Mouse (Mus musculus): ENCODE measurements at regions not wholly inside any gene's neighbourhood (a gene's known extent, or its start where the extent isn't known, plus 50 kb on each side); places are given as distances from the start of the nearest gene placed in this dataset.

DNA sequence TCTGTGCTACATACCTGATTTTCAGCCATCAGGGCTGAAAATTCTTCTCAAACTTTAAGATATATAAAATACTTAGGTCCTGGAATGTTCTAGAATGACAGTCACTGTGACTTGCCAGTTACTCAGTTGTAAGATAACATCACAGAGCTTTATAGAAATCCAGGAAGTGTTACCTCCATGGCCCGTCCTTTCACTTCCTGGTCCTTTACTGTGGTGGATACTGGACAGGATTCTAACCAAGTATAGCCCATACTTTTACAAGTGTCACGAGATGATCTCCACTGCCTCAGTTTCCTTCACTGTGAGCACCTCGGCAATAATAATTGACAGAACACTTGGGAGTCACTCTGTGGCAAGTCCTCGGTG lies 271.3 kb downstream of the Maf start:
- WGBS (ENCODE audit: missing documents), result 73% methylated on average over 4 of the region's 4 CpGs
- Histone ChIP-seq H3K79me2 (ENCODE audit: inconsistent target) (no peaks in the 10 kb centered on the region), H3K4me3 (ENCODE audit: inconsistent target) (no peak overlapping the region), H3K27ac (no peak overlapping the region), H3K36me3 (ENCODE audit: inconsistent target) (no peaks in the 10 kb centered on the region)

DNA sequence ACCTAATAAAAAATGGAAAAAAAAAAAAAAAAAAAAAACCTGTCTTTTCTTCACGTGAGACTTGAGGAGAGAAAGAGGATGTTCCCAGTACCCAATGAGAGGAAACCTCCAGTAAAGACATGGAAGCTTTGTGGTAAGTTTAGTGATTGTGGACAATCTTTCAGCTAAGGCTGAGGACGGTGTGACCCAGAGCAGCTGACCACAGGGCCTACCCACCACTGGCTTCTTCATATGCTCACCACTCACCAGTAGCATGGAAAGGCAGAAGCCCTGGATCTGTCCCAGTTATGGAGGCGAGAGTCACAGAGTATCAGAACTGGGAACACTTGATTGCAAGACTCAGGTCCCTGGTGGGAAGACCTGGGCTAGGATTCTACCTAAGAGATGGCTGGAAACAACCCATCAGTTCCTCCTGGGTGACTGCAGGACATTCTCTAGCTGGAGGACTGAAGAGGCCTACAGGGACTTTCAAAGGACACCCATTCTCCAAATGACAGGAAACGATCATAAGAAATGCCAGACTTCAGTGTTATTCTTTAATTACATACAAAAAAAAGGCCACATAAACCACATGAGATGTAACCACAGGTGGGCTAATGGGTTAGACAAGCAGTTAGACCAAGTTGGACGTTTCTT lies 271.8 kb downstream of the Maf start:
- 56% methylated on average over 5 of the region's 5 CpGs for WGBS (ENCODE audit: missing documents)
- no peaks in the 10 kb centered on the region for H3K36me3 ChIP-seq (ENCODE audit: inconsistent target)
- no peak overlapping the region for H3K27ac ChIP-seq
- no peaks in the 10 kb centered on the region for H3K79me2 ChIP-seq (ENCODE audit: inconsistent target)
- no peak overlapping the region for H3K4me3 ChIP-seq (ENCODE audit: inconsistent target)

DNA sequence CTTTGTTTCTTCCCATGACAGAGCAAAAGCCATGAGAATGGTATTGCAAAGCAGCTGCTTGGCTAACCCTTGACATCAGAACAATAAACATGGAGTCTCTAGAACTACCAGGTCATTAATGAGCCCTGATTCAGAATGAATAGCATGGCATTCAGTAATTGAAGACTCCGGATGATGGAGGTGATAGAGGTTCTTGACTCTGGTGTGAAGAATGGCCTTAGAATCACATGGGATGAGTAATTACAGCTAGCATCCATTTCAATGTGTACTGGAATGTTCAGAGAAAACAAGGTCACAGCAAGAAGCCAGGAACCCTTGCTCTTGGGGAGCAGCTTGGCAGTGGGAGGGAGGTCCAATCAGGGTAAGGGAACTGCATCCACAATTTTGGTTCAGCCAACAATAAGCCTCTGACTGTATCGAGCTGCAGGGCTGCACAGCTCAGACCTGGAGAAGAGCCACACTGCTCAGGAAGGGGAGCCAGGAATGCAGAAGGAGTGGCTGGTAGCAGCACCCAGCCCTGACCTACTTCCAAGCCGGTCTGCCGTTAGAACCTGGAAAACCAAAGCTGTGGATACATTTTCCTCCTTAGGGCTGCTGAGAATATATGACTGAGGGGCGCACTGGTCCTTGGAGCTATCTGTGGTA lies 275.1 kb downstream of the Maf start:
- WGBS (ENCODE audit: missing documents), result 97% methylated on average over 3 of the region's 5 CpGs
- H3K27ac ChIP-seq, result no peak overlapping the region
- no peaks in the 10 kb centered on the region for H3K79me2 ChIP-seq (ENCODE audit: inconsistent target)
- no peaks in the 10 kb centered on the region for H3K36me3 ChIP-seq (ENCODE audit: inconsistent target)
- no peak overlapping the region for H3K4me3 ChIP-seq (ENCODE audit: inconsistent target)

DNA sequence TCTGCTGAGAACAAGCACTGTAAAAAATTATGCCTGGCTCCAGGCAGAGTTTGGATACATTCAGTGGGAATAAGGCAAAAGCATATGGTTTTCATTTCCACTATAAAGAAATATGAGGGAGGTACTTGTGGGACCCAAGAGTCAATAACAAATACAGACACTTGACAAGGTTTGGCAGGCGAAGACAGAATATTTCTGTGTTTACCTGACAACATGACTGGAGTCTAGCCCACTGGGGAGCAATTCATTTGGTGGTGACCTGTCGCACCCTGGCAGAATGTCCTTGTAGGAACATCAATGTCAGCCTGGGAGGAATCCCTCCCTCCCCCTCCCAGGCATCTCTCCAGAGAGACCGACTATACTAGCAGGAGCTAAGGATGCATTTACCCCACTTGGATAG lies 276.8 kb downstream of the Maf start:
- H3K27ac ChIP-seq, result no peak overlapping the region
- no peak overlapping the region for H3K4me3 ChIP-seq (ENCODE audit: inconsistent target)
- H3K36me3 ChIP-seq (ENCODE audit: inconsistent target), result no peaks in the 10 kb centered on the region
- WGBS (ENCODE audit: missing documents), result 93% methylated on average over 3 of the region's 3 CpGs
- no peaks in the 10 kb centered on the region for H3K79me2 ChIP-seq (ENCODE audit: inconsistent target)

DNA sequence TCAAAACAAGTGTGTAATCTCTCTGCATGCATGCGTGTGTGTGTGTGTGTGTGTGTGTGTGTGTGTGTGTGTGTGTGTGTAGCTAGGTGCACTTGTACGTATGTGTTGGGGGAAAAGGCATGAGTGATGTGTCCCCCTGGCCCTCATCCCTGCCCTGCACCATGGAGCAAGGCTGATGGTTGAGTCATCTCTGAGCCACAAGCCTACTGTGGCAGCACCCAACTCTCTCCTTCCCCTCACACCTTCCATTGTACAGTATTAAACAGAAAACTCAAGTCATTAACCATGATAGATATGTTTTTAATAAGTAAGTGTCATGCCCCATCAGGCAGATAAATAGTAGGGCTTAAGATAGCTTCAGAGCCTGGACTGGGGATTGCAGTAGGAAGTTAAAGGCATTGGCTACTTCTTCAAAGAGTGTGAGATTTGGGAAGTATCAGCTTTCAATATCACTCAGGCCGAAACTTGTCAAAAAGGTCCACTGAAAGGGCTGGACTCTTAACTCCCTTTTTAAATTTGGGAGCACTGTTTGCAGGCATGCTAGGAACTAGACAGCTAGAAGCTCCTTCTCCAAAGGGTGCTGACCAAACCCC lies 278.2 kb downstream of the Maf start:
- 10% methylated on average over 2 of the region's 3 CpGs for WGBS (ENCODE audit: missing documents)
- Histone ChIP-seq H3K4me3 (ENCODE audit: inconsistent target) (no peak overlapping the region), H3K27ac (peak overlapping the region; percentile 68), H3K36me3 (ENCODE audit: inconsistent target) (no peaks in the 10 kb centered on the region), H3K79me2 (ENCODE audit: inconsistent target) (no peaks in the 10 kb centered on the region)

DNA sequence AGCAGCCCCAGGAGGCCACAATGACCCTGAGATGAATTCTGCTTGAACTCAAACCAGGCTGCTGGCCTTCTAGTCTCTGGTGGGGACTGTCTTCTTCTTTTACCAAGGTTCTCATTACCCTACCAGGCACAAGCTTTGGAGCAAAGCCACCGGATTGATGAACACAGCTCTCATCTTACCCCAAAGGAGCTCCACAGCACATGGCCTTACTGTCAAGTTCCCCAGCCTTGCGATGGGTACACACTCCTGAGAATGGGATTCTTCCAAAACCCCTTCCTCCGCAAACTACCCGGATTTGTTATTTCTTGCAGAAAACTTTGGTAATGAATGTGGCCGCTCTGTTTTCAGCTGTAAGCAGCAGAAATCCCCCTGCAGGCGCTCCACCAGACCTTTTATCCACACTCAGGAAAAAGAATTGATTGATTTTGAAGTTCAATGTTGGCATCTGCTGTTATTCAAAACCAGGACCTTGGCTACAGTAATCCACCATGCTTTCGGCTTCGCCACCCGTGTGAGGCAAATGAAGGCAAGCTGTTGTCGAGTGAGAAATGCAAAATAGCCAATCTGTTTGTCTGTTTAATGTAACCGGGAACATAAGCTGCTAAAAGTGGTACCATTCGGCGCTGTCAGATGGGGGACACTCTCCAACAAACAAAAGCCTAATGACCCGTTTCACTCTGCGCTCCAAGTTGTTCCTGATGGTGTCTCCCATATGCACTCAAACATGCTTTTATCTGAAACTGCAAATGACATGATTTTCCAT lies 278.9 kb downstream of the Maf start:
- peak overlapping the region; percentile 68 for H3K27ac ChIP-seq
- no peaks in the 10 kb centered on the region for H3K79me2 ChIP-seq (ENCODE audit: inconsistent target)
- H3K36me3 ChIP-seq (ENCODE audit: inconsistent target), result no peaks in the 10 kb centered on the region
- H3K4me3 ChIP-seq (ENCODE audit: inconsistent target), result no peak overlapping the region
- 96% methylated on average over 15 of the region's 15 CpGs for WGBS (ENCODE audit: missing documents)

DNA sequence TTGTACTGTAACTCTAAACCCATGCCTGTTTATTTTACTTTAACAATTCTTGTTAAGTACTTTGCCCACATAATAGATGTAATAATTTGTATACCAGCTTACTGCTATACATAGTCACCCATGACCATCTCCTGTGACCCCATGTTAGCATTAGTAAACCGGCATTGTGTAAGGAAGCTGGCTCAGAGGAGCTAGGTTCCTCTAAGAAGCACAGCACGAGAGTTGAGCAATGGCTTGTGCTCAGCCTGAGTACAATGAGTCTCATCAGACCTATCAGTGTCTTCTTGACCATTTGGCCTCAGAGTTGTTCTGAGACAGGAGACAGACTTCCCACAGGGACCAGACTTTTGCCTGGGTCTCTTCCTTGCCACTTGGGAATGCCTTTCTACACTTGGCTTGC lies 279.6 kb downstream of the Maf start:
- peak overlapping the region; percentile 68 for H3K27ac ChIP-seq

DNA sequence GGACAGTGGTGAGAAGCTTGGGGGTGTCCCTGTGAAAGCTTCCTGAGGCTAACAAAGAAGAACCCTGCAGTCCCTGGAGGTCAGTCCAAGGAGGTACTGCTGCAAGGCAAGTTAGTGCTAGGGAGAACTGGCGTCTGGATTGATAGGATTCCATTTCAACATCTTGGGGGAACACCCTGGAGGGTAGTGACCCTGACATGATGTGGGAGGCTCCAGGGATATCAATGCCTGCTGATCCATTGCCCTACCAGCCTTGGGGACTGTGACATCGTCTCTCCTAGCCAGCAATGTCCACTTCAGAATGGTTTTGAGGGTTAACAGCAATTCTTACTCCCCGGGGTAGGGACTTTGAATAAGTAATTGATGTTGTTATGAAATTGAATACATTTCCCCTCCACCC lies 280.1 kb downstream of the Maf start:
- 62% methylated on average over 3 of the region's 3 CpGs for WGBS (ENCODE audit: missing documents)
- Histone ChIP-seq H3K27ac (peak overlapping the region; percentile 68), H3K79me2 (ENCODE audit: inconsistent target) (no peaks in the 10 kb centered on the region), H3K36me3 (ENCODE audit: inconsistent target) (no peaks in the 10 kb centered on the region), H3K4me3 (ENCODE audit: inconsistent target) (no peak overlapping the region)

More for the DNA sequence above, 279.6 kb downstream of the Maf start:
- WGBS (ENCODE audit: missing documents), result 0% methylated on average over 2 of the region's 2 CpGs
- Histone ChIP-seq H3K79me2 (ENCODE audit: inconsistent target) (no peaks in the 10 kb centered on the region), H3K4me3 (ENCODE audit: inconsistent target) (no peak overlapping the region), H3K36me3 (ENCODE audit: inconsistent target) (no peaks in the 10 kb centered on the region)

DNA sequence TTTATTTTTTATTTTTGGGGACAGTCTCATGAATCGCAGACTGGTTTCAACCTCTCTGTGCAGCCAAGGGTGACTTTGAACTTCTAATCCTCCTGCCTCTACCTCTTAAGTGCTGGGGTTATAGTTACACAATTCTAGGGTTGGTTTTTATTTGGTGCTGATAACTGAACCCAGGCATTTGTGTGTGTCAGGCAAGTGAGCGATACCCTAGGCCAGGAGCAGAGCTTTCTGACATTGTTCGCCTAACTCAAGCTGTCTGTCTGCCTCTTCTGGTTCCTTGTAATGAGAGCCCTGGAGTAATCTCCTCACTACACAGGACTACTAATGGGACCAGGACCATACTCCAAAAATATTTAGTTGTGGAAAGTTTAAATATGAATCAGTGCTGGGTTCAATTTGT lies 281.1 kb downstream of the Maf start:
- WGBS (ENCODE audit: missing documents), result 93% methylated on average over 3 of the region's 3 CpGs
- no peaks in the 10 kb centered on the region for H3K36me3 ChIP-seq (ENCODE audit: inconsistent target)
- no peak overlapping the region for H3K27ac ChIP-seq
- H3K79me2 ChIP-seq (ENCODE audit: inconsistent target), result no peaks in the 10 kb centered on the region
- H3K4me3 ChIP-seq (ENCODE audit: inconsistent target), result no peak overlapping the region

DNA sequence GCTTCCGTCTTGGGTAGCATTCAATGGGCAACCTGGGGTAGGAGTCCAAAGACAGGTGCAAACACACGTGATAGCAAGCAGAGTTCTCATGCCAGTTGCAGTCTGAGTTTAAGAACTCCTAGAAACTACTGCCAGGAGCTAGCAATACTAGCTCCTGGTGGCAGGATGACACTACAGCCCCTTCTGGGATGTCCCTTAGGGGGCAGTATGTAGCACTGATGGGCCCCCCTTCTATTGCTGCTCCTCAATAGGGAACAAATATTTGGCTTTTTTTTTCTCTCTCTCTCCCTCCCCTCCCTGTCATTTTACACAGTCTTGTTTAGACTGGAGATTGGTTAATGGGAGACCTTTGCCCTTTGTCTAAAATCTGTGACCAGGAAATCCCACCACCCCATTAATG lies 282.2 kb downstream of the Maf start:
- Histone ChIP-seq H3K27ac (no peak overlapping the region), H3K79me2 (ENCODE audit: inconsistent target) (no peaks in the 10 kb centered on the region), H3K4me3 (ENCODE audit: inconsistent target) (no peak overlapping the region), H3K36me3 (ENCODE audit: inconsistent target) (no peaks in the 10 kb centered on the region)
- WGBS (ENCODE audit: missing documents), result 85% methylated on average over 2 of the region's 2 CpGs

DNA sequence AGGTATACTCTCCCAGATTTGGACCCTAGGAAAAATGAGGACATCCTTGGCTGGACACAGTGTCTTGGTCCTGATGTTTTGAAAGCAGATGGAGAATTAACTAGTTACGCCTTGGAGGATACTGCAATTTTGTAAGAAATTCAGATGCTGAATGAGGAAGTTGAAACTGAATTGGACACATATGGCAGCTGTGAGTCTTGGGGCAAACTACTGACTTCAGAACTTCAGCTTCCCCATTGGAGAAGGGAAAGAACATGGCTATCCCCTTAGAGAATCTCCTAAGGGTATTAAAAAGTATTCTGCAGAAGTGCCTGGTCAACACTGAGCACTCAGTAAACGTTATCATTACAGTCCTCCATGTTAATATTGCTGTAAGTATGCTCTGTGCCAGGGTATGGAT lies 283.9 kb downstream of the Maf start:
- Histone ChIP-seq H3K36me3 (ENCODE audit: inconsistent target) (no peaks in the 10 kb centered on the region), H3K4me3 (ENCODE audit: inconsistent target) (no peak overlapping the region), H3K79me2 (ENCODE audit: inconsistent target) (no peaks in the 10 kb centered on the region), H3K27ac (peak overlapping the region; percentile 88)
- WGBS (ENCODE audit: missing documents), result 9% methylated on average over 2 of the region's 2 CpGs

DNA sequence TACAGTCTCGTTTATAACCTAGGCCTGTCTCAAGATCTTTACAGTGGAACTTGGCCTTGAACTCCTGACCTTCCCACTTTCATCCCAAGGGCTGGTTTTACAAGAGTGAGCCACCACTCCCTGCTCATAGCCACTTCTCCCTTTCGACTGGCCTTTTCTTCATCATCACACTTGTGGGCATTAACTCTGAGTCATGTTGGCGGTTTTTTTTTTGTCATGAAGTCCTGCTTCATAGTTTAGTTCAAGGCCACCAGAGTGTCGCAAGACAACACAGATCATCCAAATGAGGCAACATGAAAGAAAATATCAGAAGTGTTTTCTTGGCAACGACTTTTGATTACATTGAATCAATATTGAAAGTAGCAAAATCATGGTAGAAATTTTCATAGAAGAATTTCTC lies 284.5 kb downstream of the Maf start:
- H3K4me3 ChIP-seq (ENCODE audit: inconsistent target), result no peak overlapping the region
- no peaks in the 10 kb centered on the region for H3K36me3 ChIP-seq (ENCODE audit: inconsistent target)
- no peaks in the 10 kb centered on the region for H3K79me2 ChIP-seq (ENCODE audit: inconsistent target)
- H3K27ac ChIP-seq, result peak overlapping the region; percentile 88
- WGBS (ENCODE audit: missing documents), result 9% methylated on average over 5 of the region's 5 CpGs

DNA sequence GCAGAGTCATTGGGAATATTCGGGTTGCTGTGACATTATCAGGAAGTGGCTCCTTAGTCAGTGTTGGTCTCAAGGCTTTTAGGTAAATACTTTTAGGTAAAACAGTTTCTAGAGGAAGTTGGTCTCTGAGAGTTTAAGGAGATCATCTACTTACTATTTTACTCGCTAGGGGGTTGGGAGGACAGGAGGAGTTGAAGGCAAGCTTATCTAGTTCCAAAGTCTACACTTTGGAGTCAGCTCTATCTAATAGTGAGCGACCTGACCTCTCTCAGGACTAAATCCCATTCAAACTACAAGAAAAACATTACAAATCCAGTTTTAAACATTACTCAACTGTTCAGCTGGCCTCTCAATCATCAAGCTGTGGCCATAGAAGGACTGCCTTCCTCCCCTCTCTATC lies 287.1 kb downstream of the Maf start:
- Histone ChIP-seq H3K36me3 (ENCODE audit: inconsistent target) (no peaks in the 10 kb centered on the region), H3K4me3 (ENCODE audit: inconsistent target) (no peak overlapping the region), H3K27ac (peak overlapping the region; percentile 79), H3K79me2 (ENCODE audit: inconsistent target) (no peaks in the 10 kb centered on the region)
- WGBS (ENCODE audit: missing documents), result 70% methylated on average over 3 of the region's 3 CpGs

DNA sequence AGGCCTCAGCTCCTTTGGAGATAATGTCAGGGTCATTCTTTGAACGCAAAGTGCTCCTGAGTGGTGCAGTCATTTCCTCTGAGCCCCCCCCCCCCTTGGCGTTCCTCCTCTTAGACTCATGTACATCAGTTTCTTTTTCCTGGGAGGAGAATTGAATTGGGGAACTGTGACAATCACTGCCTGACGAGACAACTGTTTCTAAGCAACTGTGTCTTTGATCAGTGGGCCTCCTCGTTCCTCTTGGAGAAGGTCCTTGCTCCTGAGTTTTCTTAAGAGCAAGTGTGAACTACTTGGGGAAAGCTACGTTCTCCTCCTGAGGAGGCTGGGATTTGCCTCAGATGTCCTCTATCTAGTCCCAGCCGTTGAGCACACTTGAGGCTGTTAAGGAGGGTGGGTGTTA lies 287.5 kb downstream of the Maf start:
- Histone ChIP-seq H3K79me2 (ENCODE audit: inconsistent target) (no peaks in the 10 kb centered on the region), H3K36me3 (ENCODE audit: inconsistent target) (no peaks in the 10 kb centered on the region), H3K27ac (peak overlapping the region; percentile 79), H3K4me3 (ENCODE audit: inconsistent target) (no peak overlapping the region)
- 23% methylated on average over 5 of the region's 6 CpGs for WGBS (ENCODE audit: missing documents)

DNA sequence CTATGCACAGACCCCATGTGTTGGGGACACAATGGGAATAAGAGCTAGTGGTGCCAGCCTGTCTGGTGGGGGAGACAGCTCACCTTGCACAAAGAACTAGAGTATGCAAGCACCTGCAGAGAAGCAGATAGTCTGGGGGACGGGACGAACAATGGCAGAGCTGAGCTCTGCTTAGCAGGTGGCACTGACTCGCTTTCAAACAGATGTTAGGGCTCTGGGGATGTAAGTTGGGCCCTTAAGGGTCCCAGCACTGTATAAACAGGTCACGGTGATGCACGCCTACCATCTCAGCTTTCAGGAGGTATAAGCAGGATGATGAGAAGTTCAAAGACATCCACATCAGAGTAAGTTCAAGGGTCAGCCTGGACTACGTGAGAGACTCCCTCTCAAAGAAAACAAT lies 289.5 kb downstream of the Maf start:
- Histone ChIP-seq H3K36me3 (ENCODE audit: inconsistent target) (no peaks in the 10 kb centered on the region), H3K27ac (no peak overlapping the region), H3K4me3 (ENCODE audit: inconsistent target) (no peak overlapping the region), H3K79me2 (ENCODE audit: inconsistent target) (no peaks in the 10 kb centered on the region)
- WGBS (ENCODE audit: missing documents), result 96% methylated on average over 6 of the region's 6 CpGs
